Mouse (Mus musculus) megakaryocyte-erythroid progenitor cell, adult 5-6 weeks (primary cell): ENCODE measurements around the gene Gm7982. TPM values are rescaled to one million over a fixed set of nuclear protein-coding genes. Genes with fewer than 3 reads are reported as not detected.
"Not testable (repeated sequence)": the region's sequence is repeated elsewhere in the genome, so short reads cannot be mapped to it uniquely, and the experiment has no call there.

ENCODE experiments used
- ATAC-seq: replicated peaks from 2 replicates; pipeline ENCODE4 v1.8.0; 2016; ENCODE audit warnings: mild to moderate bottlenecking, inconsistent platforms; ENCODE audit not compliant: severe bottlenecking, poor library complexity, low FRiP score, low TSS enrichment
- total RNA-seq, 2 experiments: library from RNA; stranded (forward) in 1 of 2; stranded (reverse) in 1 of 2; fragments of 200-1000, 215-1000 nt in 1 of 2; fragments of >200 nt in 1 of 2; fragmentation: Nextera tagmentation in 1 of 2; gene quantifications; 2 replicates each; pipeline ENCODE4 v1.2.3; 2014 to 2017

Gene Gm7982
- total RNA-seq (2014; fragmentation: Nextera tagmentation): not detected in 2 replicates
- total RNA-seq (2017): not detected in 2 replicates

GRCm38 (mm10) chr5:95741714-95742113 lies at the start of gene Gm7982:
Gene Gm7982, plus strand, starts transcription at chr5:95742014.
- not testable (repeated sequence) for ATAC-seq

- not testable (repeated sequence) for ATAC-seq
Measured at GRCm38 (mm10) chr5:95736073-95736472, 5.7 kb upstream of the Gm7982 start, which contains the start of gene Gm7978. Gene Gm7978, minus strand, starts transcription at chr5:95736173.

DNA sequence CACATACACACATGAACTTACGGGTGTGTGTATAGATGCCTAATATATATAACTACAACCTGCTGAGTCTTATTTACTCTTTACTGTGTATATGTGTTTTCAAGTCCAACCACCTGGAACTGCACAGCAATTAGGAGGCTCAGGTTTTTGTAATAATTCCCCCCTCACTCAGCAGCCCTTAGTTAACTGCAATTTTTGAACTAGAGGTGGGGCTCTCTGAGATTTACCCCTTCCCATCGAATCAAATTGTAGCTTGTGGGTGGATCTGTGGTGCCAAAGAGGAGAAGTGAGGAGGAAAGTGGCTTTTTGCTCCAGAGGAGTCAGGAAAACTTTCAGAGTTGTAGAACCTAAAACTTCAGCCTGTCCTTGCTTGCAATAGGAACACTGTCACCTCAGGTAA lies 33.9 kb downstream of the Gm7982 start, which contains the start of gene E330014E10Rik:
E330014E10Rik (plus strand) TSS at position 301 of the 400 bp plus-strand sequence.
- ATAC-seq: not testable (repeated sequence)

Other genes with a start within 250 kb of the Gm7982 start
- not detected in 2 replicates for gene Gm3286, start 231.3 kb upstream of the Gm7982 start, total RNA-seq (2014; fragmentation: Nextera tagmentation)
- not detected in 2 replicates for gene Gm3286, start 231.3 kb upstream of the Gm7982 start, total RNA-seq (2017)
- gene Gm7971, start 147.1 kb upstream of the Gm7982 start, total RNA-seq (2014; fragmentation: Nextera tagmentation): not detected in 2 replicates
- gene Gm7971, start 147.1 kb upstream of the Gm7982 start, total RNA-seq (2017): not detected in 2 replicates
- not detected in 2 replicates for gene Gm7978, start 5.8 kb upstream of the Gm7982 start, total RNA-seq (2014; fragmentation: Nextera tagmentation)
- not detected in 2 replicates for gene Gm7978, start 5.8 kb upstream of the Gm7982 start, total RNA-seq (2017)
- gene E330014E10Rik, start 34.0 kb downstream of the Gm7982 start, total RNA-seq (2014; fragmentation: Nextera tagmentation): not detected in 2 replicates
- not detected in 2 replicates for gene E330014E10Rik, start 34.0 kb downstream of the Gm7982 start, total RNA-seq (2017)
- not detected in 2 replicates for gene Cxcl13, start 214.9 kb downstream of the Gm7982 start, total RNA-seq (2014; fragmentation: Nextera tagmentation)
- not detected in 2 replicates for gene Cxcl13, start 214.9 kb downstream of the Gm7982 start, total RNA-seq (2017)